ENCODE assay signal across 8 mouse cellular contexts in the genomic region with DNA sequence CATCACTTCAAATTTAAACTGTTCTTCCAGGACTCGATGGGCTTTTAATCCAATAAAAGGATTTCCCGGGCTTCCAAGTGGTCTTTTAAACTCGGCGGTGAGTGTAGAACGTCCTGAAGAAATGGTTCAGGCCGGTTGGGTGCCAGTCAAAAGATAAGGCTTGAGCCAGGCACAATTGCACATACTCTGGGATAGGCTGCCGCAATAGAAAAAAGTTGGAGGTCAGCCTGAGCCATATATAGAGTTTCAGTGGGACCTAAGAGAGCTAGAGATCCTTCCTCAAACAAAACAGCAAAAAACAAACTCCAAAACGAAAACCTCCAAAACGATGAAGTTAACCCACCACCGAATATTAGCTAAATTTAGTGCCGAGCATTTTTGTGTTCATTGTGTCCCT. TPM values are rescaled to one million over a fixed set of nuclear protein-coding genes. Genes with fewer than 3 reads are reported as not detected.
DNase-seq lines count a peak whose midpoint lies in the region; ATAC-seq lines count a peak whose summit lies in the region.

No protein-coding gene starts in this region.

- H3K9ac ChIP-seq in embryonic facial prominence, embryonic 15.5 days: no peak overlapping the region
- peak overlapping the region; percentile 67; the same call in 1 of the 2 replicates for H3K9ac ChIP-seq in hindbrain, embryonic 12.5 days
- H3K9ac ChIP-seq in midbrain, embryonic 14.5 days (replicated peaks; ENCODE audit: low read length): peak overlapping the region; percentile 80; the same call in 1 of the 2 replicates

- H3K4me3 ChIP-seq in embryonic facial prominence, embryonic 15.5 days (replicated peaks): peak overlapping the region; percentile 66
- H3K4me3 ChIP-seq in hindbrain, embryonic 12.5 days: peak overlapping the region; percentile 63; the same call in 1 of the 2 replicates
- H3K4me3 ChIP-seq in midbrain, embryonic 14.5 days (replicated peaks; ENCODE audit: low read depth, low read length): peak overlapping the region; percentile 70; the same call in 1 of the 2 replicates

- no peaks in the 10 kb centered on the region for H3K36me3 ChIP-seq in embryonic facial prominence, embryonic 15.5 days
- no peaks in the 10 kb centered on the region for H3K36me3 ChIP-seq in hindbrain, embryonic 12.5 days
- no peaks in the 10 kb centered on the region for H3K36me3 ChIP-seq in midbrain, embryonic 14.5 days (ENCODE audit: control insufficient read depth, insufficient read depth, low read length)

- no peak for ATAC-seq in embryonic facial prominence, embryonic 15.5 days (ENCODE audit: insufficient number of reproducible peaks, low FRiP score, low TSS enrichment, low read depth)
- ATAC-seq in hindbrain, embryonic 12.5 days (ENCODE audit: low FRiP score): no peak
- ATAC-seq in midbrain, embryonic 14.5 days (ENCODE audit: low FRiP score, low TSS enrichment): no peak
- ATAC-seq in inflammation-experienced regulatory T-cells, adult 6 months: no peak

- H3K27ac ChIP-seq in embryonic facial prominence, embryonic 15.5 days (replicated peaks): peak overlapping the region; percentile 99; the same call in 1 of the 2 replicates
- H3K27ac ChIP-seq in hindbrain, embryonic 12.5 days: no peak overlapping the region
- no peak overlapping the region for H3K27ac ChIP-seq in midbrain, embryonic 14.5 days (replicated peaks; ENCODE audit: low read depth, low read length)

- peaks cover 22% of the 10 kb centered on the region for H3K4me1 ChIP-seq in embryonic facial prominence, embryonic 15.5 days
- H3K4me1 ChIP-seq in hindbrain, embryonic 12.5 days: peaks cover 15% of the 10 kb centered on the region
- peaks cover 13% of the 10 kb centered on the region for H3K4me1 ChIP-seq in midbrain, embryonic 14.5 days (ENCODE audit: control insufficient read depth, insufficient read depth, low read length)

- WGBS in embryonic facial prominence, embryonic 15.5 days: 58% methylated on average over 11 of the region's 11 CpGs
- 71% methylated on average over 11 of the region's 11 CpGs for WGBS in hindbrain, embryonic 12.5 days
- WGBS in midbrain, embryonic 14.5 days: 41% methylated on average over 11 of the region's 11 CpGs

- peak; percentile 30 for DNase-seq in cerebellum, adult 9-11 months
- no peak for DNase-seq in cerebellum, postnatal 10 days
- DNase-seq in midbrain, embryonic 14.5 days: no peak
- no peak for DNase-seq in spleen, postnatal 14 days (ENCODE audit: low spot score in 2 of 2)
- no peak for DNase-seq in adrenal gland, adult 18-20 months (ENCODE audit: low spot score in 2 of 2)

- peak overlapping the region; percentile 64 for H3K4me2 ChIP-seq in embryonic facial prominence, embryonic 15.5 days (replicated peaks)
- H3K4me2 ChIP-seq in hindbrain, embryonic 12.5 days (replicated peaks): peak overlapping the region; percentile 66
- H3K4me2 ChIP-seq in midbrain, embryonic 14.5 days (ENCODE audit: low read length): peak overlapping the region; percentile 66

- H3K27me3 ChIP-seq in embryonic facial prominence, embryonic 15.5 days: no peaks in the 10 kb centered on the region
- H3K27me3 ChIP-seq in hindbrain, embryonic 12.5 days: 0 out of 2 replicates have a peak, but pooled peaks cover 3% of the 10 kb centered on the region
- H3K27me3 ChIP-seq in midbrain, embryonic 14.5 days (ENCODE audit: control insufficient read depth, insufficient read depth, low read length): no peaks in the 10 kb centered on the region

- no peaks in the 10 kb centered on the region for H3K9me3 ChIP-seq in embryonic facial prominence, embryonic 15.5 days (replicated peaks)
- no peaks in the 10 kb centered on the region for H3K9me3 ChIP-seq in hindbrain, embryonic 12.5 days (replicated peaks)
- no peaks in the 10 kb centered on the region for H3K9me3 ChIP-seq in midbrain, embryonic 14.5 days (ENCODE audit: control insufficient read depth, low read length)

RNA-seq across cellular contexts. Expression of a gene that starts 0.7 kb away (rescaled TPM):
- polyA plus RNA-seq in embryonic facial prominence, embryonic 15.5 days (2015; fragmentation: Nextera tagmentation; extraction: Ambion mirVana): 235 and 238 TPM in 2 replicates
- 200 and 208 TPM in 2 replicates for polyA plus RNA-seq in hindbrain, embryonic 12.5 days (2016; fragmentation: Nextera tagmentation; extraction: Ambion mirVana)
- polyA plus RNA-seq in midbrain, embryonic 14.5 days (2014; fragmentation: Nextera tagmentation; extraction: Ambion mirVana): 257 and 293 TPM in 2 replicates
- 10 to 100 TPM; 53.6 to 76.0 (median 56.0) TPM for polyA plus RNA-seq in inflammation-experienced regulatory T-cells, adult 6 months (2017; shearing (Covaris generic))
- 100 to 1,000 TPM; 167 to 192 TPM for total RNA-seq in adrenal gland, adult 18-20 months (2021)

RNA-seq across cellular contexts. Expression of a gene that starts 30.0 kb away (rescaled TPM):
- 28.6 and 30.5 TPM in 2 replicates for polyA plus RNA-seq in embryonic facial prominence, embryonic 15.5 days (2015; fragmentation: Nextera tagmentation; extraction: Ambion mirVana)
- polyA plus RNA-seq in hindbrain, embryonic 12.5 days (2016; fragmentation: Nextera tagmentation; extraction: Ambion mirVana): 57.2 and 61.6 TPM in 2 replicates
- polyA plus RNA-seq in midbrain, embryonic 14.5 days (2014; fragmentation: Nextera tagmentation; extraction: Ambion mirVana): 44.0 and 65.9 TPM in 2 replicates
- polyA plus RNA-seq in inflammation-experienced regulatory T-cells, adult 6 months (2017; shearing (Covaris generic)): 10 to 100 TPM; 26.7 to 33.1 (median 29.1) TPM
- 10 to 100 TPM; 44.8 to 54.8 TPM for total RNA-seq in adrenal gland, adult 18-20 months (2021)

RNA-seq across cellular contexts. Expression of a gene that starts 46.1 kb away (rescaled TPM):
- 12.0 and 12.6 TPM in 2 replicates for polyA plus RNA-seq in embryonic facial prominence, embryonic 15.5 days (2015; fragmentation: Nextera tagmentation; extraction: Ambion mirVana)
- polyA plus RNA-seq in hindbrain, embryonic 12.5 days (2016; fragmentation: Nextera tagmentation; extraction: Ambion mirVana): 9.0 and 9.8 TPM in 2 replicates
- polyA plus RNA-seq in midbrain, embryonic 14.5 days (2014; fragmentation: Nextera tagmentation; extraction: Ambion mirVana): 7.0 and 8.2 TPM in 2 replicates
- polyA plus RNA-seq in inflammation-experienced regulatory T-cells, adult 6 months (2017; shearing (Covaris generic)): 1 to 10 TPM; 5.0 to 8.1 (median 5.5) TPM
- 10 to 100 TPM; 17.0 to 18.4 TPM for total RNA-seq in adrenal gland, adult 18-20 months (2021)
